Mouse (Mus musculus) adrenal gland, postnatal 25 days (tissue): Measurements from ENCODE around the gene Tk1. TPM values are rescaled to one million over a fixed set of nuclear protein-coding genes. Genes with fewer than 3 reads are reported as not detected.
A peak's percentile ranks its signal among the peaks of the same experiment; 100 is the strongest.
"Not testable (repeated sequence)": the region's sequence is repeated elsewhere in the genome, so short reads cannot be mapped to it uniquely, and the experiment has no call there.

Source experiments
- DNase-seq: peaks from one replicate; pipeline ENCODE4 v3.0.0; 2021; ENCODE audit warnings: mixed read lengths
- total RNA-seq: library from RNA; stranded (reverse); gene quantifications from 2 replicates; pipeline ENCODE4 v1.2.3, GENCODE M21; 2021

Tk1 gene
- total RNA-seq, 1 experiment from 2014 or later, result 18.4 TPM

DNA sequence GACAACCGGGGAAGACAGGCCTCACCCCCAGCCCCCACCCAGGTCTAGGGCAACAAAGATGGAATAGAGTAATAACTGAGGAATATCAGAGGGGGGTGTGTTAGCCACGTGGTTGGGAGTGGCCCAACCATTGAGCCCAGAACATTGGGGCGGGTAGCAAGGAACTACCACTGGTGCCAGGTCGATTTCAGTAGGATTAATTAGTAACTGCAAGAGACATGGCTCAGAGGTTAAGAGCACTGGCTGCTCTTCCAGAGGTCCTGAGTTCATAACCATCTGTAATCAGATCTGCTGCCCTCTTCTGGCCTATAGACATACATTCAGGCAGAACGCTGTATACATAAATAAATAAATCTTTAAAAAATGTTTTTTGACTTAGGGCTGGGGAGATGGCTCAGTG is 20.7 kb upstream of the Tk1 start:
- DNase-seq, result no peak

DNA sequence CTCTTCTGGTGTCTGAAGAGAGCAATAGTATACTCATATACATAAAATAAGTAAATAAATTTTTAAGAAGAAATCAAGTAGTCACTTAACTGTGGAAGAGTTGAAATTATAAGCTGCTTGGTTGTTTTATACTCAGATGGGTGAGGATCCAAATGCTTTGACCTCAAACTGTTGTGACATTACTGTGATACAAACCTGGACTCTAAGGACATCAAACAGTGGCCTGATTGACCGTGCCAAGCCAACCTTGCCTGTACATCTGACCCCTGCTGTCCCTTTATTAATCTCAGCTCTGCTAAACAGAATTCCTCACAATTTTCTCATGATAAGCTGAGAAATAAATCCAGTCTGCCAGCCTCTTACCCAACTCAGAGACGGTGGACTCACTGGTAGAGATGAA is 19.8 kb upstream of the Tk1 start:
- no peak for DNase-seq

DNA sequence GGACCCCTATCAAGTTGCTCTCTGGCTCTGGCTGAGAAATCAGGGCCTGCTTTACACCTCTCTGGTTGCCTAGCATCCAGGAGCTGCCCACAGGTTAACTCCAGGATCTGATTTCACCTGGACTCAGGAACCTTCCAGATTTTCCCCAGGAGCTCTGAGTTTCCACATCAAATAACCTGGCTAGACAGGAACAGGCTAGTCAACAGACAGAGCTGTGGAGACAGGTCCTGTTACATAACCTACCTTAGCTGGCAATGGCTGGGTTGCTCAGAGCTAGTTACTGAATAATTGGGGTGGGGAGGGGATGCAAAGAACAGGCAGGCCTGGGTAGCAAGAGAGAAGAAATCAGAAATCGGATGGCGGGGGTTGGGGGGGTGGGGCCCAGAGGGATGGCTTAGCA is 19.1 kb upstream of the Tk1 start:
- no peak for DNase-seq

DNA sequence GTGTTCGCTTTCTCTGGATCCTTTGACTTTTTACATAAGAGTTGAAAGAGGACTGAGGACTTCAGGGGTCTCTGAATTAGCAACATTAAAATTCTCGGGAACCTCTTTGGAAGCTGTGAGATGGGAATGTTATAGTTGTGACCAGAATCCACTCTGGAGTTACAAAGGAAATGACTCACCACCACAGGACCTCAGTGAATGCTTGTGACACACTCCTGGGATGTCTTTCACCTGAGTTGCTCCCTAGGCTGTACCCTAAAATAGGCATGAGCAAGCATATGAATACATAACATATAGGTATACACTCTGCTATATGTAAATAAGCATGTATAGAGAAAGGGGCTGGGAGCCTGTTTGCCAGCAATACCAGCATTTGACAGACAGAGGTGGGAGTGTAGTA is 17.5 kb upstream of the Tk1 start:
- no peak for DNase-seq

DNA sequence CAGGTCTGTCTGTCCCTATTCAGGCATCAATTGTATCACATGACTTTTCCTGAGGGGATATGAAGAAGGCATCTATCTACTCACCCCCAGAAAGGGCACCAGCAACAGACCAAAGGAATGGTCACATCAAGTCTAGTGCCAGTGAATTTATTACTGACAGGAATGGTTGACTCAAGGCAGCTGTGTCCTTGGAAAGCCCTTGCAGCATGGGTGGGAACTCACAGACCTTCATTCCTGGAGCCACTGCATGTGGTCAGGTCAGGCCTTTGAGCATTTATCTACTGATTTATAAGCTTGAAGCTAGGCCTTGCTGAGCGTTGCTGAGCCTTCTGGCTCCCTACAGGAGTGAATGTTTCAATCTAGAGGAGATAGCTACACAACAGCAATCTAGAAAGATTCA is 15.0 kb upstream of the Tk1 start:
- DNase-seq, result no peak

DNA sequence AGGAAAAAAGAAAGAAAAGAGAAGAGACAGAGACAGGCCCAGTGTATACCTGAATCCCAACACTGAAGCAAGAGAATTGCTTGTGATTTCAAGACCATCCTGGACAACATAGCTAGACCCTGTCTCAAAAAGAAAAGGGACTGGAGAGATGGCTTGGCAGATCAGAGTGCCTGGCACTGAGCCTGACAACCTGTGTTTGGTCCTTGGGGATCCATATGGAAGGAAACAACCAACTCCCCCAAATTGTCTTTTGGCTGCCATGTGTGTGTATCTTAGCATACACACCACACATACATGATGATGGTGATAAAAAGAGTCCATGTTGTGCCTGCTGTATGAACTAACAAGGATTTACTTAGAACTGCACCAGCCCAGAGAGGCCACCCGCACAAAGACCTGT is 13.1 kb upstream of the Tk1 start:
- DNase-seq, result no peak

DNA sequence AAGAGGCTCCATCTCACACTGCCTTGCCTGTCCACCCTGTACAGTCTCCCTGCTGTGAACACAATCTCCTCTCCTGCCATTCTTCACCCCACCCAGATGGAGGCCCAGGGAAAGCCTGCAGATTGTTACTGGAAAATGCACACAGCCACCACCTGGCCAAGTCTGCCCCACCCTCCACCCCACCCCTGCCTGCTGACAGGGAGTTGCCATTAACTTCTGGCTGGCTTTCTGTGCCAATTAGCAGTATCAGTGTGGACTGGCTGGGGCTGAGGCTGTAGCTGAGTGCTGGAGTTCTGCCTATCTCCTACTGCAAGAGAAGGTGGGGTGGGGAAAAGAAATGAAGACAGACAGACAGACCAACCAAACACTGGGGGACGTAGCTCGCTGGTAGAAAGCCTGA is 12.7 kb upstream of the Tk1 start:
- no peak for DNase-seq

DNA sequence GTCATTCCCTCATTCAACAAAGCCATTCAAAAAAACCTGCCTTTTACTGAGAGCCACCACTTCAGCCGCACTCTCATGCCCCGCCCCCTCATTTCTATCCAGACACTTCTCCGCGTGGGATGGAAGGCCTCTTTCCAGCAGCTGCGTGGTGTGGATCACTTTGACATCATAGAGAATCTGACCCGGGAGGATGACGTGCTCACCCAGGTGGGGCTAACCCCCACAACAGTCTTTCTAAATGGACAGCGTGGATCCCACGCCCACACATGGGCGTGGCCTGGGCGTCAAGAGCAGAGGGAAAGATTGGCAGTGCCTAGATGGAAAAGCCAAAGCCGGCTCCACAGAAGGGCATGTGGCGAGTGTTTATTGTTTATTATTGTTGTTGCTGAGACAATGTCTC is 10.4 kb upstream of the Tk1 start:
- peak; percentile 28 for DNase-seq

DNA sequence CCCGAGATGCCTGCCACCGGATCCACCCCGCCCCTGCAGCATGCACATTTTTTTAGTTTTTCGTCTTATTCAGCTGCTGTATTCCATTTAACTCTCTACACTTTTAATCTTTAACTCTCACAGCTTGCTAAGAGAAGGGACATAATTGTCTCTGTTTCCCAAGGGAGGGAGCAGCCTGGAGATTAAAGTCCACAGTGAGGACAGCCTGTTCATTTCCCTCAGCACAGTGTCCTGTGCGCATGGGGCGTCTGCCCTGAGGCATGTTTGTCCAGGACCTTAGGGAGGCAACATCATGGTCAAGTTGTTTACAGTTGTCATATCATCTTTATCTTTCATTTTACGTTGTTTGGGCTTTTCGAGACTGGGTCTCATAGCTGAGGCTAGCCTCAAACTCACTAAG is 8.2 kb upstream of the Tk1 start:
- DNase-seq, result no peak

DNA sequence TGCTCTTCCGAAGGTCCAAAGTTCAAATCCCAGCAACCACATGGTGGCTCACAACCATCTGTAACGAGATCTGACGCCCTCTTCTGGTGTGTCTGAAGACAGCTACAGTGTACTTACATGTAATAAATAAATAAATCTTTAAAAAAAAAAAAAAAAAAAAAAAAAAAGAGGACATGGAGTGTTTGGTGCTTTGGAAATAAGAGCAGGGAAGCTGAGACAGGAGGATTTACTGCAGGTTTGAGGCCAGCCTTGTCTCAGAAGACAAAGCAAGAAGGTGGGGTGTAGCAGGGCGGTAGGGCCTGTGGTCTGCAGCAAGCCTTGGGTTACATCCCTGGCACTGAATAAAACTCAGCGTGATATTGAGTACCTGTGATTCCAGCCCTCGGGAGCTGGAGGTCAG is 7.6 kb upstream of the Tk1 start:
- not testable (repeated sequence) for DNase-seq

DNA sequence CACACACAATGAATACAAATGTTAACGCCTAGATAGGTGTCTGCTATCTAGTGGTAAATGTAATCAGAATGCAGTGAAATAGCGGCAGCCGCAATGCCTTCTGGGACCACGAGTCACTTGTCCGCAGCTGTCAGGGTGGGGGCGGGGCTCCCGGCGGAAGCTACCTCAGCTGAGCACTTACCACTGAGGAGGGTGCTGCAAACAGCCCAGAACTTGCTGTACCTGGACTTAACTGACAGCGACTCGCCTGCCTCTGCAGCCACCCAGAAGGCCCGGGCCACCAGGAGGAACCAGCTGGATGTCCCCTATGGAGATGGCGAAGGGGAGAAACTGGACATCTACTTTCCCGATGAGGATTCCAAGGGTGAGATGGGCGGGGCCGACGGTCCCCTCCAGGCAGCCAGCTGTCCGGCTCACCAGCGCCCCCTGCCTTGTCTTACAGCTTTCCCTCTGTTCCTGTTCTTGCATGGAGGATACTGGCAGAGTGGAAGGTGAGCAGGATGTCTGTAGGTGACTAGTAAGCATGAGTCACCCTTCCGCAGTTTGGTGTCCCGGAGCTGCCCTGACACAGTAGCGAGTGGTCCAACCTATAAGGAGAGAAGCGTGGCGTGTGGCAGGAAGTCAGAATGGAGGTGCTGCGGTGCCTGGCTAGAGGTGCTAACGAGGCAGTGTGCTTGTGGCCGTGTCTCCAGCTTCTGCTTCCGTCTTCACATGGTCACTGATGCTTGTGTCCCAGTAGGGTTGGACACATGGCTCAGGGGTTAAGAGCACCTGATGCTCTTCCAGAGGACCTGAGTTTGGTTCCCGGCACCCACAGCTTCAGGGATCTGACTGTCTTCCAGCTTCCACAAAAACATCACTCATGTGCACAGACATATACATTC is 6.4 kb upstream of the Tk1 start:
- DNase-seq, result peak; percentile 63

DNA sequence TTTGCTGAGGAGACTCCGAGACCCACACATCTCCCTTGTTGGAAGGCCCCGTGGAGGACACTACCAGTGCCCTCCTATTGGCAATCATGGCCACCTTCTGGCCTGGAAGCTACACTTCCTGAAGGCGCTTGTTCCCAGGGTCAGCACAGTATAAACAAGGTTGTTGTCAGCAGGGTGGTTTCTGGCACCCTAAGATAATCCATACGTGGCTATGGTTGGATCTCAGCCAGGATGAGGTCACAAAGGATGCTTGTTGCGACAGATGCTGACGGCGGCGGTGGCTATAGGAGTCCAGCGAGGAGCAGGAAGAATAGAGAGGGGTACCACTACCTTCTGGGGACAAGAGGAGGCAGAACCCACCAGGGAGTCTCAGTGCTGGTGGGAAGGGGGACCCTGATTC is 4.5 kb upstream of the Tk1 start:
- DNase-seq, result no peak

DNA sequence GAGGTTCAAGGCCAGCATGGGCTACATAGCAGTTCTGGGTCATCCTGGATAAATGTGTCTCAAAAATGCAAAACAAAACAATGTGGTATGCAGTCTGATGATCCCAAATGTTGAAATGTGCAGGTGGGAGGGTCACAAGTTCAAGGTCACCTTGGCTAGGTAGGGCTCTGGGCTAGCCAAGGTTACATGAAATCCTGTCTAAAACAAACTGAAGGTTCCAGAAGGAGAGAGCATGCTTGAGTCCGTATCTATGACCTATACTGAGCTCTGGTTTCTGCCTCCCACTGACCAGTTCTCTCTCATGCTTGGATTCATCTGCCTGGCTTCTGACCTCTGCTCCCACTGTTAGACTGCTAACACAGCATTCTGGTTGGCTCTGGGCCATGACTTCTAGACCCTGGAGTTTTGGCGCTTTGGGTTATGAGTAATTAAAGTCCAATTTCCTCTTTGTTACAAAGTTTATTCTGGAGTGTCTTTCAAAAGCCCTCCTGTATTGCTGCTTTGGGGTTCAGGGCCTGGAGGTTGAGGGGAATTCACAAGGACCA is 3.9 kb upstream of the Tk1 start:
- no peak for DNase-seq

DNA sequence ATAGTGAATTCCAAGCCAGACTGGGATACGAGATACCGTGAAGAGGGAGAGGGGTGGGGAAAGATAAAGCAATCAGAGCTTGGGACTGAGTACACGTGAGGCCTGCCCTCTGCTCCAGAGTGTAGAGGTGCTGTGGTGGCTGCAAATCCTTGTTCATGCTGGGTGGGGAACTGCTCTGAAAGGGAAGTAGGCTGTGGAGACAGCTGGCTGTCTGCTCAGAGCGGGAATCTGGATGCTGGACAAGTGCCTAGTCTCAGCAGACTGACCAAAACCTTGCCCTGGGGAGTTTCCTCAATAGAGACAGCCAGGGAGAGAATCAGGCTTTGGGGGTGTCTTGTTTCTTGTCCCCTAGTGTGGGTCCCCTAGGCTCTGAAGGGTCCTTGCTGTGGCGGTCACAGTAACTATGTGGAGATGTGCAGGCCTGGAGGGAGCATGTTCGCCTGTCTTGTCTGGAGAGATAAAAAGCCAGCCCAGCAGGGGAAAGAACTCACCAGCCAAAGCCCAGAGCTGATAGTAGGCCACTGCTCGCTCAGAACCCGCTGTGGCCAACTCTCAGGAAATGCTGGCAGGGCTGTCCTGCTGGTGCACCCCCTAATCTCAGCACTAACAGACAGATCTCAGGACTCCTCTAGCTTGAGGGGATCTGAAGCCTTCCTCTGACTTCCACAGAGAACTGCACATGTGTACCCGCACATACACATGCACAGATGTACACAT is 3.2 kb upstream of the Tk1 start:
- DNase-seq, result peak; percentile 26

DNA sequence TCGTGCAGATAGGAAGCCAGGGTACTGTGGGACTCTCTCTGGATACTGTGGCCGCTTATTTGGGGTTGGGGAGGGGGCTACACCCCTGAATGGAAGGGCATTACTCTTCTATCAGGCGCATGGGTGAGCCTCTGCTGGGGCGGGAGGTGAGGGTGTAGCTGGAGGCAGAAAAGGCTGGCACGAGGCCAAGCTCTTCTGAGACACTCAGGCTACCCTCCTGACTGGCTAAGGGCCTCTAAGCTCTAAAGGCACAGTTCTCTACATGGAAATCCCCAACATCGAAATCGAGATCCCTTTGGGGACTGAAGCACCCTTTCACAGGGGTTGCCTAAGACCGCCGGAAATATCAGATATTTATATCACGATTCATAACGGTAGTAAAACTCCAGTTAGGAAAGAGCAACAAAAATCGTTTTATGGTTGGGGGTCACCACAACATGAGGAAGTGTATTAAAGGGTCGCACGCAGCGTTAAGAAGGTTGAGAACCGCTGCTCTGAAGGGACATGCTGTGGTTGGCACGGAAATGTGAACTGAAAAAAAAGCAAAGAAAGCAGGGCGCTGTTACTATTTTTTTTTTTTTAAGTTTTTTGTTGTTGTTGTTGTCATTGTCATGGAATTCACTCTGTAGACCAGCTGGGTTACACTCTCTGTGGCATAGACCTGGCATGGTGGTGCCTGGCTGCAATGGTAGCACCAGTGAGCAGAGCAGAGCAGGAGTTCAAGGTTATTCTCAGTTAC is 2.4 kb upstream of the Tk1 start:
- DNase-seq, result peak; percentile 42

DNA sequence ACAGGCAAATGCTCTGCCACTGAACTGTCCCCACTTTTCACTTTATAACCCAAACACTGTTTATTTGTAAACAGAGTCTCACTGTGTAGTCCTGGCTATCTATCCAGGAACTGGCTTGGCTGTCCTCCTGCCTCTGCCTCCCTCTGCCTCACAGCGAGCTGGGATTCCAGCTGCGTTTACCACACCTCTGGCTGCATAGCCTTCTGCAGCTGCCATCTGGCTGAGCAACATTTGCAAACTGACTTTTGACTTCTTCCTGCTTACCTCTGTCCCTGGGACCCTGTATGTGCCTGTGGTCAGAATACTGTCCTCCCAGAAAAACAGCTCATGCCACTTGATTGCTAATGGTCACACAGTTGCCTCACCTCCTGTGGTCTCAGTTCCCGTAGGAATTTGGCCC is 1.5 kb upstream of the Tk1 start:
- no peak for DNase-seq

DNA sequence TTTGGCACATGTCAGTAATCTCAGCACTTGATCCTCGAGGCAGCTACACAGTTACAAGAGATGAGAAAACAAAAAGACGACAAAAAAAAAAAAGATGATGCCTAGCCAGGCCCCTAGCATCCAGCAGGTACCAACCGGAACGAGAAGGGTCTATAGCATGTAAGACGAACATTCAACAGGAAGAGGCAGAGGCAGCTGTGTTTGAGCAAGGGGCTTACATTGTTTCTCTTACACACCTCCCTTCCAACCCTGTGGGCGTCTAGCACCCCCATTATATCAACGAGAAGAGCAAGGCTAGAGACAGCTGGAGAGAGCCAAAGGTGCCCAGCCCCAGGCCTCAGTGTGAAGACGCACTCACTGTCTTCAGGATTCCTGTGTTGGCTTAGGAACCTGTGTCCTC is 1.0 kb upstream of the Tk1 start:
- no peak for DNase-seq

DNA sequence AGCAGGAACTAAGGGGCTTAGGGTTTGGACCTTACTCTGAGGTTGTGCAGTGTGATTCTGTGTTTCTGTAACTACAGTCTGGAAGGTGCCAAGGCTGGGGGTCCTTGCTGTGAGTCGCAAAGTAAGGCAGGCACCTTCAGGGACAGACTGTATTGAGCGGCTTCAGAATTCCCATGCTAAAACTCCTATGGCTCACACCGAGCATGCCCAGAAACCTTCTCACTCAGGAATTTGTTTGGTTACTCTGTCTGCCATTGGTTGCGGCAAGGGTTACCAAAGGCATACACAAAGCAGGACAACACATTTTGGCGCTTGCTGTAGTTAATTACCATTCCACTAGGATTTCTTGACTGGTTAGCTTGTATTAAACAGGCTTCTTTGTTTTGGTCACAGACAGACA is 272 bp upstream of the Tk1 start:
- no peak for DNase-seq

DNA sequence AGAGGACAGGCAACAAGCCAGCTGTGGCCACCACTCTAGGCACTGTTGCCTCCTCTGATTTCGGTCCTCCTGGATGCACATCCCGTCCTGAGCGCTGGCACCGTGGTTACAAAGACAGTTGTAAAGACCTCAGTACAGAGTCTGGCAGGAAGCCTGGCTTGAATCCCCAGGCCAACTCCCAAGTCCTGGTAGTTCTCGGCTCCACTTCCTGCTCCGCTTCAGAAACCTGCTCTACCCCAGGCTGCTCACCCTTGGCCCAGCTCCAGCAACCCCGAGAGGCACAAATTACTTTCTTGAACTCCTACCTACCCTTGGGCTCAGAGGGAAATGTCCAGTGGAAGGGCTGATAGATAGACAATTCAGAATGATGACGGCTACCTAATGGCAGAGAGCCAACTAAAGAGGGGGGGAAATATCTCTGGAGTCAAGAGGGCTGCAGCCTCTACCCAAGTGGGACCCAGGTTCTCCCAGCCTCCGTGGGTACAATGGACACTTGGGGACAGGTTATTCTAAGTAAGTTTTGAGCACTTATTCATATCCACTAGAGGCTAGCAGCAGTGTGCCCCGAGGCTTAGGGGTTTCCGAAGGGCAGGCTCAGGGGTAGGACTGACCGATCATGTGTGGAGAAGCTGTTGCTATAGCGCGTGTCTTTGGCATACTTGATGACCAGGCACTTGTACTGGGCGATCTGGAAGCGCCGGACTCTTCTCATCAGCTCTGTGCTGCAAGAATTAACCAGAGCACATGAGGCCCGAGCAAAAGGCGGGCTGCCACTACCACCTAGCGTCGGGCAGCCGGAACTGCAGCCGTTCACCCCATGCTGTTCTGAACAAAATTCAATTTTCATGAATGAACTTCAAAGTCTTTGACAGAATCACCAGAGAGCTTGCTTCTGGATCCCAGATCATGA is 1.6 kb downstream of the Tk1 start:
- DNase-seq, result peak; percentile 78

DNA sequence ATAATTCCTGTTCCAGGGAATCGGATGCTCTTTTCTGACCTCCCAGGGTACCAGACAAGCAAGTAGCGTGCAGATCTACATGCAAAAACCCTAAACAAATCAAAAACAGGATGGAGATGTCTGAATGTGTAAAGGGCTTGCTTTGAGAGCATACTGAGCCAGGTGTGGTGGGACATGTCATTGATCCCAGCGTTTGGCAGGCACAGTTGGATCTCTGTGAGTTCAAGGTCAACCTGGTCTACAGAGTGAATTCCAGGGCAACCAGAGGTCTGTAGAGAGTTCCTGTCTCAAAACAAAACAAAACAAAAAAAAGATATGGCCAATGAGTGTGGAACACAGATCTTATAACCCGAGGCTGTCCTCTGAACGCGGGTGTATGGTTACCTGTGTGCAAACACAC is 2.5 kb downstream of the Tk1 start:
- DNase-seq, result no peak

DNA sequence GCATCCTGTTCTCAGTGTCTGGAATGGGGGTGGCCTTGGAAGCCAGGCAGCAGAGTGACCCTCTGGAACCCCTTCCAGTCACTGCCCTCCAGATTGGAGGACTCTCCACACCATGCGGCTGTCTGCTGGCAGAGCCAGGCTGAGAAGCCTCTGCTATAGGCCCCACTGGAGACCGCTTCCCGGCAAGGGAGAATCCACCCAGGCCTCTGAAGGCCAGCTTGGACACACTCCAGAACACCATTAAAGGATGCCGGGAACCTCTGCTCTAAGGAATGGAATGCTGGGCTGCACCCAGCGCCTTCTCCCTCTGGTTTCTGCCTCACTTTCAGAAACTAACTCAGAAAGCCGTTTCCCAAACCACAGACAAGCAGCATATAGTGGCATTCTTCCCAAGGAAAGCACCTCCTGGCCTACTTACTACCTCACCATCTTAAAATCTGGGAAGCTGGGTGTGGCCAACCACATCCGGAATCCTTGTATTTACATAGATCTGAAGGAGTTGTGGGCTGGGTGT is 3.1 kb downstream of the Tk1 start:
- DNase-seq, result peak; percentile 18

DNA sequence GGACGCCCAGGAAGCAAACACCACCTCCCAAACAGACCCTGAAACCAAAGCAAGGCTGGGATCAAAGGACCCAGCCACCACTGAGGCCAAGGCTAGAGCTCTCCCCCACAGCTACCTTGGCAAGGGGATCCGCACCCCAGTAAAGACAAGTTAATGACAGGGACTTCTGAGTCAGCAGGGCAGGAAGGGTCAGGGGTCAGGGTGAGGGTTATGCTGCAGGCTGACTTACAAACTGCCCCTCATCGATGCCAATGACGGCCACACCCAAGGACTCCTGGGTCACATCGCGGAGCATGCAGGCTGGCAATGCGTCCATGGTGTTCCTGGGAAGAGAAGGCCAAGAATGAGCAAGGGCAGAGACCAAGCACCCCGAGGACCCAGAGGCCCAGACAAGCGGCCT is 4.0 kb downstream of the Tk1 start:
- peak; percentile 22 for DNase-seq
